Mouse (Mus musculus): Measurements from ENCODE around the gene Nab1. TPM values are rescaled to one million over a fixed set of nuclear protein-coding genes. Genes with fewer than 3 reads are reported as not detected.
"Not testable (repeated sequence)": the region's sequence is repeated elsewhere in the genome, so short reads cannot be mapped to it uniquely, and the experiment has no call there.

The Nab1 gene
- total RNA-seq (2021), result 10 to 100 TPM; 34.1 to 36.6 TPM
- long read RNA-seq, transcript Nab1-201 (8 exons, 3,874 nt), result major isoform, 28 of 35 reads
- long read RNA-seq, partial matches to known transcripts, result 3 of 35 reads
- long read RNA-seq, other reads (novel, unspliced or antisense), result 4 of 35 reads

- DNase-seq (ENCODE audit: low spot score in 2 of 2), result peak; percentile 21 to 63
Measured at GRCm38 (mm10) chr1:52500314-52500981, at the start of gene Nab1. TSS of gene Nab1 (minus strand) at chr1:52500679.

- DNase-seq (ENCODE audit: low spot score in 2 of 2), result no peak
Measured at GRCm38 (mm10) chr1:52547451-52547850, 47.0 kb upstream of the Nab1 start.

- no peak for DNase-seq (ENCODE audit: low spot score in 2 of 2)
Measured at GRCm38 (mm10) chr1:52546796-52547195, 46.3 kb upstream of the Nab1 start.

DNA sequence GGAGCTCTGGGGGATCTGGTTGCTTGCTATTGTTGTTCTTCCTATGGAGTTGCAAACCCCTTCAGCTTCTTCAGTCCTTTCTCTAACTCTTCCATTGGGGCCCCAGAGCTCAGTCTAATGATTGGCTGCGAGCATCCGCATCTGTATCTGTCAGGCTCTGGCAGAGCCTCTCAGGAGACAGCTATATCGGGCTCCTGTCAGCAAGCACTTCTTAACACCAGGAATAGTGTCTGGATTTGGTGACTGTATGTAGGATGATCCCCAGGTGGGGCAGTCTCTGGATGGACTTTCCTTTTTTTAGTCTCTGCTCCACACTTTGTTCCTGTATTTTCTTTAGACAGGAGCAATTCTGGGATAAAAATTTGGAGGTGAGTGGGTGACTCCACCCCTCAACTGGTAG, 39.6 kb upstream of the Nab1 start:
- DNase-seq (ENCODE audit: low spot score in 2 of 2), result not testable (repeated sequence)

GRCm38 (mm10) chr1:52529933-52530332, 29.5 kb upstream of the Nab1 start:
- no peak for DNase-seq (ENCODE audit: low spot score in 2 of 2)

- no peak for DNase-seq (ENCODE audit: low spot score in 2 of 2)
Measured at GRCm38 (mm10) chr1:52527656-52528055, 27.2 kb upstream of the Nab1 start.

- no peak for DNase-seq (ENCODE audit: low spot score in 2 of 2)
Measured at GRCm38 (mm10) chr1:52527252-52527651, 26.8 kb upstream of the Nab1 start.

GRCm38 (mm10) chr1:52524663-52525062, 24.2 kb upstream of the Nab1 start:
- no peak for DNase-seq (ENCODE audit: low spot score in 2 of 2)

GRCm38 (mm10) chr1:52524150-52524549, 23.7 kb upstream of the Nab1 start:
- peak; percentile 66 to 83 for DNase-seq (ENCODE audit: low spot score in 2 of 2)

DNA sequence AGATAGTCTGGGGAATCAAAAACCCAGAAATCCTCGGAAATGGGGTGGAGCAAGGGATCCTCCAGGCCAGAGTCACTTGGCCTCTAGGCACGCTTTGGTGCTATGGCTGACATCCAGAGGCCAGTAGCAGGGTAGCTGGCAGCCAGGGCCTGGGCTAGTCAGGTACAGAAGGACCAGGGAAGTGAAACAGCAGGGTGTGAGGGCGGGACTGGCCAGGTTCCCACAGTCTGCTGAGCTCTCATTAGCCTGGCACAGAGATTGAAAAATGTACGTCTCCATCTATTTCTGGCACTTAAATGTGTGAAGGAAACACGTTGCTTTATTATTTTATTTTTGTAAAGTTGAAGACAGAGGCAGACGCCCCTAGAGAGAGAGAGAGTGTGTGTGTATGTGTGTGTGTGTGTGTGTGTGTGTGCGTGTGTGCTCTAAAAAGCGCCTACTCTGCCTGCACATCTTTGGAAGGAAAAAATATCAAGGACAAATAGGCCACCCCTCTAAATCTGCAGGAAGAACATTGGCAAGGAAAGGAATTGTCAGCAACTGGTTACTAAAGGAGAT, 21.0 kb upstream of the Nab1 start:
- peak; percentile 32 to 73 for DNase-seq (ENCODE audit: low spot score in 2 of 2)

GRCm38 (mm10) chr1:52520131-52520530, 19.7 kb upstream of the Nab1 start:
- no peak for DNase-seq (ENCODE audit: low spot score in 2 of 2)

GRCm38 (mm10) chr1:52515249-52515648, 14.8 kb upstream of the Nab1 start:
- DNase-seq (ENCODE audit: low spot score in 2 of 2), result no peak

DNA sequence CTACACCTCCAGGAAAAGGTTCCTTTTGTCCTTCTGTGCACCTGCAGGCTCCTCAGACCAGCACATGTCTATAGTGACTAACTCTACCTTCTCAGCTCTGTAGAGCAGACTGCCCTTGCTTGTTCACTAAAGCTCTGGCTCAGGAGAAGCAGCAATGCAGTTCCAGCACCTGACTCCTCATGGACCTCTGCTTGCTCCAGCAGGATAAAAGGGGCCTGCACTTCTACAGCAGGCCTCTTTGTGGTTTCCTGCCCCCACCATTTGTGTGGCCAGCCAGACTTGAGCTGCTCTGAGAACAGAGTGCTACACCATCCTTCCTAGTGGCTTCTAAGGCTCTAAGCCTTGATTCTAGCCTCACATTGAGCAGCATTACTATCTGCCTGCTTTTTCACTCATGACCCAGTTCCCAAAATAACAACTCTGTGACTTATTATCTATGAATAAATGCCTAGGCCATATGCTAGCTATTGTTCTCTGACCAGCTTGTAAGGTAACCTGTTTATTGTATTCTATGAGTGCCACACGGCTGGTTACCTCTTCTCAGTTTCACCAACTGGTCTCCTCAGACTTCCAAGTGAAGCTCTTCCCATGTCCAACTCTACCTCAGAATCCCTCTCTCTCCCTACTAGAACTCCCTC, 11.4 kb upstream of the Nab1 start:
- no peak for DNase-seq (ENCODE audit: low spot score in 2 of 2)

- DNase-seq (ENCODE audit: low spot score in 2 of 2), result no peak
Measured at GRCm38 (mm10) chr1:52506211-52506610, 5.7 kb upstream of the Nab1 start.

DNA sequence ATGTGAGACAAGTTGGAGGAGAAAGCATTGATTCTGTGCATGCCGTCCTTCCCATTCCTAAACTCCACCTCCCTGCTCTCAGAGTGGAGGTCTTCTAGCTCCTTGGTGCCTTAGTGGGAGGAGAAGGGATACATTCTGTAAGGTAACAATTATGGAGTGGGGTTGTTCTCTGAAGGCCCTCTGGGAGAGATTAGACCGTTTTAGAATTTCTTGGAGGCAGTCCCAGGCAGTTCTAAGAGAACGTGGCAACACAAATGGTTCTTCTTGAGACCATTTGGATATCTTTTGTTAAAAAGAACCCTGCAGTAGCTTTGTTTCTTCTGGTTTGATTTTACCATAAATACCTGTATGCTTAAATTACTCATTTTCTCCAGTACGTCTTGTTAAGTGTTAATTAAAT, 1.8 kb upstream of the Nab1 start:
- no peak for DNase-seq (ENCODE audit: low spot score in 2 of 2)

DNA sequence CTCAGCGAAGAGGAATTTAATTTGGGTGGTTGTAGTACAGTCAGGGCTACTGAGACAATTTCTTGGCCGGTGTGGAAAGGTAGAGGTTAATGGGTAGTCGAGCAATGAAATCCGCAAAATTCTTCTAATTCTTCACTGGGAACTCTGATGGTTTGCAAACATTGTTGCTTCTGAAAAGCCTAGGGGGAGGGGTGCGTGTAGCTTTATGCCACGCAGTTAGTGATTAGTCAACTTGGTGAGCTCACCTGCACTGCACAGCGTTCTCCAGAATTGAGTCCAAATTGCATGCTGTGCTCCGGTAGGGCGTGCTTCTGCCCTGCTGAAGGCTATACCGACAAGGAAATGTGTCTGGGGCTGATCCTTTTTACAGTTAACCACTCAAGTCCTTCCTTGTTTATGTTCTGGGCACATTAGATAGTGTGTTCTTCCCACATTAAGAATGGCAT, 1.2 kb upstream of the Nab1 start:
- DNase-seq (ENCODE audit: low spot score in 2 of 2), result no peak

DNA sequence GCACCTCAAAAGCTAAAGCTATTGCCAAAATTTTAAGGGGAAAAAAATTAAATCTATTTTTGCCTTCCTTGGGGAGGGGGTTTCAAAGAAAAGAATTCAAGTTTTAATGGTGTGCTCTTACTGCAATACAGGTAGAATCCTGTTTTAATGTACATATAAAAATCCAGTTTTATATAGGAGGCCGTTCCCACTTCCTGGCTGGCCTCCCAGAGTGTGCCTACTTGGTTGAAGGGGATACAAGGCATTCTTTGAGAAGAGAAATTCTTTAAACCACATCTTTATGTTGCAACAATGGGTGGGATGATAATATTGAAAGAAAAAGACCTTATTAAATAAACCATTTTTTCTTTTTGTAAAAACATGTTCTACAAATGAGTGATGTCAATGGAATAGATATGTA, 611 bp upstream of the Nab1 start:
- DNase-seq (ENCODE audit: low spot score in 2 of 2), result no peak

- peak in 1 of 2 experiments; percentile 53 for DNase-seq (ENCODE audit: low spot score in 2 of 2)
Measured at GRCm38 (mm10) chr1:52499601-52500313, 722 bp downstream of the Nab1 start.

GRCm38 (mm10) chr1:52498786-52499450, 1.6 kb downstream of the Nab1 start:
- DNase-seq (ENCODE audit: low spot score in 2 of 2), result no peak

GRCm38 (mm10) chr1:52489538-52490181, 10.8 kb downstream of the Nab1 start:
- DNase-seq (ENCODE audit: low spot score in 2 of 2), result no peak

DNA sequence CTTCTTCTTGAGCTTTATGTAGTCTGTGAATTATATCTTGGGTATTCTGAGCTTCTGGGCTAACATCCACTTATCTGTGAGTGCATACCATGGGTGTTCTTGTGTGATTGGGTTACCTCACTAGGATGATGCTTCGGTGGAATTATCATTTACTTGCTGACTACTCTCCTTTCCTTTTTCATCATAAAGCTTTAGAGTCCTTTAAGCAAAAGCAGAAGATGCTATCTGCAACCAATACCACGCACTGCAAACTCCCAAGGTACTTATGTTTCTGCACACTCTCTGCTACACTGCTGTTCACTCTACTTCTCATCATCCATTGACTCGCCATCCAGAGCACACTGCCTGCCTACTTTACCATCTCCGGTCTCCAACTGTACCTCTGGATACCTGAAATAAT, 15.5 kb downstream of the Nab1 start:
- no peak for DNase-seq (ENCODE audit: low spot score in 2 of 2)
